Mouse (Mus musculus): ENCODE measurements around the gene Zfp964. TPM values are rescaled to one million over a fixed set of nuclear protein-coding genes. Genes with fewer than 3 reads are reported as not detected.

Zfp964 gene
- polyA plus RNA-seq, 1 experiment from 2014 or later: 1.8 TPM

Other genes with a start within 250 kb of the Zfp964 start
- gene Gm9495, start 200.9 kb upstream of the Zfp964 start, polyA plus RNA-seq (2016; fragmentation: Nextera tagmentation; extraction: Ambion mirVana): not detected in 2 replicates
- gene Gm7697, start 131.5 kb upstream of the Zfp964 start, polyA plus RNA-seq (2016; fragmentation: Nextera tagmentation; extraction: Ambion mirVana): not detected in 2 replicates
- gene Zfp868, start 28.9 kb upstream of the Zfp964 start, polyA plus RNA-seq (2016; fragmentation: Nextera tagmentation; extraction: Ambion mirVana): 29.1 and 30.7 TPM in 2 replicates
- 30.6 and 34.0 TPM in 2 replicates for gene Zfp869, start 56.2 kb downstream of the Zfp964 start, polyA plus RNA-seq (2016; fragmentation: Nextera tagmentation; extraction: Ambion mirVana)
- gene Zfp963, start 95.5 kb downstream of the Zfp964 start, polyA plus RNA-seq (2016; fragmentation: Nextera tagmentation; extraction: Ambion mirVana): 4.3 and 6.4 TPM in 2 replicates
- 0.19 TPM in 1 of 2 replicates, not detected in the other for gene Gm20422, start 120.4 kb downstream of the Zfp964 start, polyA plus RNA-seq (2016; fragmentation: Nextera tagmentation; extraction: Ambion mirVana)
- 65.7 and 70.0 TPM in 2 replicates for gene Atp13a1, start 136.7 kb downstream of the Zfp964 start, polyA plus RNA-seq (2016; fragmentation: Nextera tagmentation; extraction: Ambion mirVana)
- 31.1 and 38.1 TPM in 2 replicates for gene Zfp866, start 136.7 kb downstream of the Zfp964 start, polyA plus RNA-seq (2016; fragmentation: Nextera tagmentation; extraction: Ambion mirVana)
- 9.3 and 9.6 TPM in 2 replicates for gene Gmip, start 154.2 kb downstream of the Zfp964 start, polyA plus RNA-seq (2016; fragmentation: Nextera tagmentation; extraction: Ambion mirVana)
- gene Lpar2, start 167.9 kb downstream of the Zfp964 start, polyA plus RNA-seq (2016; fragmentation: Nextera tagmentation; extraction: Ambion mirVana): 1.4 and 1.6 TPM in 2 replicates
- gene Pbx4, start 178.0 kb downstream of the Zfp964 start, polyA plus RNA-seq (2016; fragmentation: Nextera tagmentation; extraction: Ambion mirVana): 9.2 and 9.6 TPM in 2 replicates
- gene Cilp2, start 233.2 kb downstream of the Zfp964 start, polyA plus RNA-seq (2016; fragmentation: Nextera tagmentation; extraction: Ambion mirVana): 0.40 TPM in 2 replicates
- 5.0 and 5.9 TPM in 2 replicates for gene Tssk6, start 247.7 kb downstream of the Zfp964 start, polyA plus RNA-seq (2016; fragmentation: Nextera tagmentation; extraction: Ambion mirVana)
- gene Ndufa13, start 248.1 kb downstream of the Zfp964 start, polyA plus RNA-seq (2016; fragmentation: Nextera tagmentation; extraction: Ambion mirVana): 165 and 166 TPM in 2 replicates
- gene Yjefn3, start 248.2 kb downstream of the Zfp964 start, polyA plus RNA-seq (2016; fragmentation: Nextera tagmentation; extraction: Ambion mirVana): 2.0 and 2.9 TPM in 2 replicates

All from limb, embryonic 10.5 days (tissue).